Mouse (Mus musculus): Measurements from ENCODE around the gene Fam133b. TPM values are rescaled to one million over a fixed set of nuclear protein-coding genes. Genes with fewer than 3 reads are reported as not detected.
"Not testable (repeated sequence)": the region's sequence is repeated elsewhere in the genome, so short reads cannot be mapped to it uniquely, and the experiment has no call there.

Fam133b gene
- polyA plus RNA-seq, 1 experiment from 2014 or later = 38.0 TPM

DNA sequence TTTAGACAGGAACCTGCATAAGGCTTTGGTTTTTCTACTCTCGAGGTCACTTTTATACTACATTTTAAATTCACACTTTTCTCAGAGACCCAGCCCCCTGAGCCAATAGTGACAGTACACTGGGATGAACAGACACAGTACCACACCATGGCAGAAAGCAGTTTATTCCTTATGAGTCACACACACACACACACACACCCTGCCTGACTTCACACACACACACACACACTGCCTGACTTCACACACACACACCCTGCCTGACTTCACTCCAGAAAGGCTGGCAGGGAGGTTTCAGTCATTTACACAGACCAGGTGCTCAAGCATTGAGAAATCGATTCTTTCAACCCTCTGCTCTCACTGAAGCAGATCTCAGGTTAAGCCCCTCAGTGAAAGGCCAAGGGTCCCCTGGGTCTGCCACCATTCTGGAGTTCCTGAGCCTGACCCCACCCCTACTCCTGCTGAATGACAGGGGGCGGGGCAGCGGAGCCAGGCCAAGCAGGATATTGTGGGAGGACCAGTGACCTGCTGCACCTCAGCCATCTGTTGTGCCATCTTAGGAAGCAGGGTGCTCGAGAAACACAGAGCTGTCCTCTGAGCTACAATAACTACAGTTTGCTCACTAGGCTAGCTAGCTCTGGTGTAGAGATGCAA is 16.5 kb upstream of the Fam133b start:
- H3K4me1 ChIP-seq = peaks cover 12% of the 10 kb centered on the region
- no peaks in the 10 kb centered on the region for H3K9me3 ChIP-seq
- H3K27me3 ChIP-seq (replicated peaks; ENCODE audit: low read depth, poor library complexity, severe bottlenecking) = no peaks in the 10 kb centered on the region
- H3K4me3 ChIP-seq = no peak overlapping the region
- H3K27ac ChIP-seq (replicated peaks) = peak overlapping the region; percentile 24; the same call in 1 of the 2 replicates
- DNase-seq (ENCODE audit: low spot score) = peak; percentile 71
- WGBS = 32% methylated on average over 5 of the region's 5 CpGs
- H3K36me3 ChIP-seq (replicated peaks) = peaks cover 4% of the 10 kb centered on the region; the same call in 1 of the 2 replicates

DNA sequence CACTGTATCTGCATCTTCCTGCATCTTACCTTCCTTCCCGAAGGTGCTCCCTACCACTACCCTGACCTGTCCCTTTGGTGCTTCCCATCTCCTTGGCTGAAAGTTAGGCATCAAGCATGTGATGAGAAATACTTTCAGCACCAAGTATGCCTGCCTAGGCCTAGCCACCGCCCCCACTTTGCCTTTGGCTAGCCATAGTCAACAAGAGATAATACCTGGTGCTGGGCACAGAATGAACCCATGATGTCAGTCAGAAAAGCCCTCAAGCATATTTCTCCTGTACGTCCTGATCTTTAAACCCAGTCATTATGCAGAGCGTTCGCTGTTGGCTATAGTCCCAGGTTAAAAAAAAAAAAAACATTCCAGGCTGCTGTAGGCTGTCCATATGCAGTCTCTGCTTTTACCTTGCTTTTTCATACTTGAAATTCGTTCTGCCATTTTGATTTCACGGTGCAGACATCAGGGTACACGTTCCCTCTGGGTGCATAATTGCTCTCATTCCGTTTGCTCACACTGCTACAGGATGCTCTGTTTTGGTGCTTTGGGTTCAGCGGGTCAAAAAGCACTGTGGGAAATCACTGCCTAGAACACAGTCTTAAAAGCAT is 13.9 kb upstream of the Fam133b start:
- no peak overlapping the region for H3K4me3 ChIP-seq
- WGBS = 77% methylated on average over 10 of the region's 10 CpGs
- no peak overlapping the region for H3K27ac ChIP-seq (replicated peaks)
- peaks cover 16% of the 10 kb centered on the region for H3K4me1 ChIP-seq
- no peaks in the 10 kb centered on the region for H3K36me3 ChIP-seq (replicated peaks)
- no peak for DNase-seq (ENCODE audit: low spot score)
- H3K27me3 ChIP-seq (replicated peaks; ENCODE audit: low read depth, poor library complexity, severe bottlenecking) = no peaks in the 10 kb centered on the region
- H3K9me3 ChIP-seq = no peaks in the 10 kb centered on the region

DNA sequence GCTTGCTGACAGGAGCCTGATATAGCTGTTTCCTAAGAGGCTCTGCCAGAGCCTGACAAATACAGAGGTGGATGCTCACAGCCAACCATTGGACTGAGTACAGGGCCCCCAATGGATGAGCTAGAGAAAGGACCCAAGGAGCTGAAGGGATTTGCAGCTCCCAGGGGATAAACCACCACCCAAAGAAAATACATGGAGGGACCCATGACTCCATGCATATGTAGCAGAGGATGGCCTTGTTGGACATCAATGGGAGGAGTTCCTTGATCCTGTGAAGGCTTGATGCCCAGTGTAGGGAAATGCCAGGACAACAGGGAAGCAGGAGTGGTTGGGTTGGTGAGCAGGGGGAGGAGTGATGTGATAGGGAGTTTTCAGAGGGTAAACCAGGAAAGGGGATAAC is 11.6 kb upstream of the Fam133b start:
- not testable (repeated sequence) for H3K27me3 ChIP-seq (replicated peaks; ENCODE audit: low read depth, poor library complexity, severe bottlenecking); DNase-seq (ENCODE audit: low spot score); H3K4me1 ChIP-seq; H3K36me3 ChIP-seq (replicated peaks); H3K4me3 ChIP-seq; H3K9me3 ChIP-seq; H3K27ac ChIP-seq (replicated peaks)

DNA sequence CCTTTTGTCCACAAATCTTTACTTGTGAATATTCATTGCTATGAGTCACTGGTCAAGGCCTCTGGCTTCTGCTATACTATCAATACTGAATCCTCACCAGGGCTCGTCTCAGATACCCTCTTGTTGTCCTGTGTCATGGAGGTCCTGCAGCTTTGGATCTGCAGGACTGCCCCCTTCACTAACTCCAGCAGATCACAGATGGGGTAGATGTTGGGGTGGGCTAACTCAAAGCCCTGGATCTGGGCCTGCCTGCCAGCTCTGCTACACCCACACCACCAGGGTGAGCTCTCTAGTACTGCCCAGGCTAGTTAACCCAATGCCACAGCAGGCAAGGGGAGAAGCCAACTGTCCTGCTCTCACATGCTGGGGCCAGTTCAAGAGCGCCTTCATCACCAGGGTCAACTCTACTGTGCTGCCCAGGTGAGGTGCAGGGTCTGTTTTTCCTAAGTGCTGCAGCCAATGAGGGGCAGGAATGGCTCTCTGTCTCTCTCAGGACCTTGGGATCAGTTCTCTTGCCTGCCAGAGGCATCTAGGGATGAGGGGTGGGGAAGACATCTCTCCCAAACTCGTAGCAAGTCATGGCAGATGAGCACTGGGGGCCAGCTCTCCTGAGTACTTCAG is 6.9 kb upstream of the Fam133b start:
- H3K27ac ChIP-seq (replicated peaks) = no peak overlapping the region
- no peaks in the 10 kb centered on the region for H3K36me3 ChIP-seq (replicated peaks)
- H3K4me1 ChIP-seq = 0 out of 2 replicates have a peak, but pooled peaks cover 4% of the 10 kb centered on the region
- H3K27me3 ChIP-seq (replicated peaks; ENCODE audit: low read depth, poor library complexity, severe bottlenecking) = no peaks in the 10 kb centered on the region
- no peaks in the 10 kb centered on the region for H3K9me3 ChIP-seq
- H3K4me3 ChIP-seq = no peak overlapping the region
- WGBS = 71% methylated on average over 3 of the region's 3 CpGs
- DNase-seq (ENCODE audit: low spot score) = no peak

DNA sequence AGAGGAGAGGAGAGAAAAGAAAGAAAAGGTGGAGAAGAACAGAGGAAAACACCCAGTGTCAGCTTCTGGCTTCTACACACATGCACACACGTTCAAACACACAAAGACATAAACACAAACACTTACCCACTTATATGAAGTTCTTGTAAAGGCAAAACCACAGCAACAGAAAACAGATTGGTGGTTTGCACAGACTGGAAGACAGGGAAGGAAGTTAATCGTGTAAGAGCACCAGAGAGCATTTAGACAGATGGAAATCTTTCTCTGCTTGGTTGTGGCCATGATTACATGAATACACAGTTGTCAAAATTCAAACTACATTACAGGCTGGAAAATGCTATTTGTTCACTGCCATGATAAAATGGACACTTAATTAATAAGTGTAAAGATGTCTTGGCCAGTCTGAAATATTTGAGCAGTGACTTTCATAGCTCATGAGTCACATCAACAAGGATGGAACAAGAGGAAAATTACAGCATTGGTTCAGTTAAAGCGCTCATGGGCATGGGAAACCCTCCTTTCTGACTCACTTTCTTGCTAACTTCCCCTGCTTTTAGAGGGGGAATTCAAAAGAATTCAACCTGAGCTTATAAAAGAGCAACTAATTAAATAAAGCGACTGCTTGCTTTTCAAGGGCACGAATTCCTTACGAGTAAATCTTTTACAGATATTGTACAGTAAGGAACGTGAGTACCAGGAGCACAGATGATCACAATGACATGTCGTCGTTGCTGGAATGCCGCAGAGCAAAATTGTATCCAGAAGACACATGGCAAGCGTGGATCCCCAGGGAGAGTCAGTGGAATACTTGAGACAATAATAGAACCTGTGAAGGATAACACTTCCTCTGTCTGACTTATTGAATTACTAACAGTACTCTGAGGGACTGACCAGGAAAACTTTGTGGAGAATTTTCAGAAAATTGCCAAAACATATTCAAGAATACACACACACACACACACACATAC is 4.8 kb upstream of the Fam133b start:
- H3K9me3 ChIP-seq = no peaks in the 10 kb centered on the region
- H3K36me3 ChIP-seq (replicated peaks) = no peaks in the 10 kb centered on the region
- WGBS = 63% methylated on average over 11 of the region's 11 CpGs
- no peak overlapping the region for H3K4me3 ChIP-seq
- H3K27me3 ChIP-seq (replicated peaks; ENCODE audit: low read depth, poor library complexity, severe bottlenecking) = no peaks in the 10 kb centered on the region
- DNase-seq (ENCODE audit: low spot score) = no peak
- H3K4me1 ChIP-seq = 0 out of 2 replicates have a peak, but pooled peaks cover 4% of the 10 kb centered on the region
- no peak overlapping the region for H3K27ac ChIP-seq (replicated peaks)

DNA sequence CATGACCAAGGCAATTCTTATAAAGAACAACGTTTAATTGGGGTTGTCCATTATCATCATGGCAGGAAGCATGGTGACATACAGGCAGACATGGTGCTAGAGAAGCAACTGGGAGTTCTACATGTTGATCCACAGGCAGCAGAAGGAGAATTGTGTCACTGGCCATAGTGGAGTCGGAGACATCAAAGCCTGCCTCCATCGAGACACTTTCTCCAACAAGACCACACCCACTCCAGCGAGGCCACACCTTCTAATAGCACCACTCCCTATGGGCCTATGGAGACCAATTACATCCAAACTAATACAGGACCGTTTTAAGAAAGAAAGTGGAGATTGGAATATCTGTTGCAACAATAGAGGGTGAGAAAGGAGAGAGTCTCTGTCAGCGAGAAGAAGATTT is 1.8 kb upstream of the Fam133b start:
- no peaks in the 10 kb centered on the region for H3K27me3 ChIP-seq (replicated peaks; ENCODE audit: low read depth, poor library complexity, severe bottlenecking)
- peaks cover 13% of the 10 kb centered on the region for H3K36me3 ChIP-seq (replicated peaks)
- WGBS = 79% methylated on average over 6 of the region's 6 CpGs
- no peak for DNase-seq (ENCODE audit: low spot score)
- no peaks in the 10 kb centered on the region for H3K9me3 ChIP-seq
- no peak overlapping the region for H3K27ac ChIP-seq (replicated peaks)
- H3K4me1 ChIP-seq = peaks cover 12% of the 10 kb centered on the region
- H3K4me3 ChIP-seq = no peak overlapping the region

DNA sequence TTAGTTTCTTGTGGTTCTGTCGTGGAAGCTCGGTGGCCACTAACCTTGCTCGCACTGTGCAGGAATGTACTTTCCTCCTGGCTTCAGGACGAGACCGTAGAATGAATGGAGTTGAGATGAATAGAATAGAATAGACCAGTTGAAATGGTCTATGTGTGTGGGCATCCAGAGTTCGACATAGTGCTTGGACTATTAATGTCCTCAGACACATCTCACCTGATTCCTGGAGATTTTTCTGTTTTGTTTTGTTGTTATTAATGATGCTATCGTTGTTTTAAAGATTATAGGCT is 792 bp downstream of the Fam133b start:
- no peak for DNase-seq (ENCODE audit: low spot score)
- H3K36me3 ChIP-seq (replicated peaks) = peaks cover 35% of the 10 kb centered on the region
- peak overlapping the region; percentile 94 for H3K4me3 ChIP-seq
- peaks cover 12% of the 10 kb centered on the region for H3K4me1 ChIP-seq
- H3K27ac ChIP-seq (replicated peaks) = peak overlapping the region; percentile 97
- H3K27me3 ChIP-seq (replicated peaks; ENCODE audit: low read depth, poor library complexity, severe bottlenecking) = no peaks in the 10 kb centered on the region
- H3K9me3 ChIP-seq = 0 out of 2 replicates have a peak, but pooled peaks cover 2% of the 10 kb centered on the region
- 10% methylated on average over 7 of the region's 7 CpGs for WGBS

DNA sequence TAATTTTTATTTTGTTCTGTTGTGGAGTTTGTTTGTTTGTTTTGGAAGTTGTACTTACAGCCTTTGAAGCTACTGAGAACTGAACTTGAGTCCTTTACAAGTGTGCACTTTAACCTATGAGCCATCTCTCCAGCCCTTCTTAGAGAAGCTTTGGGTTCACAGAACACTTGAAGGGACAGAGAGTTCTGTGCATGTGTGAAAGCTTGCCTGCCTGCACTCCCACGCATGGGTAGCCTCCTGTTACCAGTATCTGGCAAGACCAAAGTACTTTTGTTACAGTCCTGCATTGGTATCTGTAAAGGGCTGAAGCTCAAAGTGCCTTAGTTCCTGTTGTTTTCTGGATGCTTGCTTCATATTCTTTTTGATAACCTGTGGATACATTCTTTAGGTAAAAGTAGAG is 2.6 kb downstream of the Fam133b start:
- Histone ChIP-seq H3K4me1 (peaks cover 12% of the 10 kb centered on the region), H3K36me3 (replicated peaks) (peaks cover 37% of the 10 kb centered on the region), H3K27ac (replicated peaks) (no peak overlapping the region), H3K27me3 (replicated peaks; ENCODE audit: low read depth, poor library complexity, severe bottlenecking) (no peaks in the 10 kb centered on the region), H3K9me3 (0 out of 2 replicates have a peak, but pooled peaks cover 2% of the 10 kb centered on the region), H3K4me3 (no peak overlapping the region)
- no peak for DNase-seq (ENCODE audit: low spot score)
- 88% methylated on average over 1 of the region's 1 CpGs for WGBS

DNA sequence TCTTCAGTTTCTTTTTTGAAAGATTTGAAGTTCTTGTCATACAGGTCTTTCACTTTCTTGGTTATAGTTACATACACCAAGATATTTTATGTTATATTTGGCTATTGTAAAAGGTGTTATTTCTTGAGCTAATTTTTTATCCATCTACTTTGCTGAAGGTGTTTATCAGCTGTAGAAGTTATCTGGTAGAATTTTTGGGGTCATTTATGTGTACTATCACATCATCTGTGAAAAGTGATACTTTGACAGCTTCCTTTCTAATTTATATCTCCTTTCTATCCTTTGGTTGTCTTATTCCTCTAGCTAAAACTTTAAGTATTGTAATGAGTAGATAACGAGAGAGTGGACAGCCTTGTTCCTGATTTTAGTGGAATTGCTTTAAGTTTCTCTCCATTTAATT is 7.8 kb downstream of the Fam133b start:
- Histone ChIP-seq H3K4me1 (no peaks in the 10 kb centered on the region), H3K27ac (replicated peaks) (no peak overlapping the region), H3K27me3 (replicated peaks; ENCODE audit: low read depth, poor library complexity, severe bottlenecking) (no peaks in the 10 kb centered on the region), H3K4me3 (no peak overlapping the region), H3K36me3 (replicated peaks) (peaks cover 51% of the 10 kb centered on the region), H3K9me3 (0 out of 2 replicates have a peak, but pooled peaks cover 2% of the 10 kb centered on the region)
- 96% methylated on average over 1 of the region's 1 CpGs for WGBS
- no peak for DNase-seq (ENCODE audit: low spot score)

DNA sequence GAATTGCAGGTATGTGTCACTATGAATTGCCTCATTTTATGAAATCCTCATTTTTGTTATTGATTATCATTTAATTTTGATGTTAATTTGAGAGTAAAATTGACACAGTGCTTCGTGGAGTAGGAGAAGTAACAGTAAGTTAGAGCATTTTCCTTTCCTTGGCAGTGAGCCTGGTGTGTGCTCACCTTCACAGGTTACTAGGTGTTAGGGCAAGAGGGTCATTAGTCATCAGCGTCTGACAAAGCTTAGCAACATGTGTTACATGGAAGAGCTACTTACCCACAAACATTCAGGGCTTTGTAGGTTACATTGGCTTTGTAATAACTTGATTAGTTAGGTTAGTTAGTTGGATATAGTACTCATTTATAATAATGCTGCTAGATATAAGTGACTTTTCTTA is 10.6 kb downstream of the Fam133b start:
- no peaks in the 10 kb centered on the region for H3K27me3 ChIP-seq (replicated peaks; ENCODE audit: low read depth, poor library complexity, severe bottlenecking)
- no peak for DNase-seq (ENCODE audit: low spot score)
- no peaks in the 10 kb centered on the region for H3K4me1 ChIP-seq
- H3K4me3 ChIP-seq = no peak overlapping the region
- no peak overlapping the region for H3K27ac ChIP-seq (replicated peaks)
- H3K9me3 ChIP-seq = no peaks in the 10 kb centered on the region
- 88% methylated on average over 2 of the region's 2 CpGs for WGBS
- peaks cover 53% of the 10 kb centered on the region for H3K36me3 ChIP-seq (replicated peaks)

DNA sequence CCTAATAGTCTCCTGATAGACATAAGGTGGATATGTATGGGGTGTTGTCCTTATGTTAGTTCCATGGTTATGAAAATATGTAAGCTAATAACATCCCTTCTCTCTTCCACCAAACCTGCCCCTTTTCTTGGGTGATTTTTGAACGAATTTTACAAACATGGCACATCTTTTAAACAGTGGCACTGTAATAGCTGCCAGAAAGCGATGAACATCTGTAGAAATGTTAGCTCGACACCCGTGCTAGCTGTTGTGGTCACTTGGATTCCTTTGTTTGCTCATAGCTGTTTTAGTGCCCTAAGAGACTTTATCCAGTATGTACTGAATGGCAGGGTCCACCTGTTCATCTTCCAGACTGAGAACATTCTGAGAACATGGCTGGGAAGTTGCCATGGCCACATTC is 27.6 kb downstream of the Fam133b start, which contains the start of gene 1700109H08Rik:
TSS of gene 1700109H08Rik (plus strand) at position 301 of the 400 bp plus-strand sequence.
- Histone ChIP-seq H3K4me1 (no peaks in the 10 kb centered on the region), H3K36me3 (replicated peaks) (peaks cover 100% of the 10 kb centered on the region), H3K27me3 (replicated peaks; ENCODE audit: low read depth, poor library complexity, severe bottlenecking) (no peaks in the 10 kb centered on the region), H3K4me3 (no peak within 1 kb of the TSS), H3K27ac (replicated peaks) (no peak within 1 kb of the TSS), H3K9me3 (peaks cover 6% of the 10 kb centered on the region; the same call in 1 of the 2 replicates)
- no peak for DNase-seq (ENCODE audit: low spot score)
- 95% methylated on average over 4 of the region's 4 CpGs for WGBS

DNA sequence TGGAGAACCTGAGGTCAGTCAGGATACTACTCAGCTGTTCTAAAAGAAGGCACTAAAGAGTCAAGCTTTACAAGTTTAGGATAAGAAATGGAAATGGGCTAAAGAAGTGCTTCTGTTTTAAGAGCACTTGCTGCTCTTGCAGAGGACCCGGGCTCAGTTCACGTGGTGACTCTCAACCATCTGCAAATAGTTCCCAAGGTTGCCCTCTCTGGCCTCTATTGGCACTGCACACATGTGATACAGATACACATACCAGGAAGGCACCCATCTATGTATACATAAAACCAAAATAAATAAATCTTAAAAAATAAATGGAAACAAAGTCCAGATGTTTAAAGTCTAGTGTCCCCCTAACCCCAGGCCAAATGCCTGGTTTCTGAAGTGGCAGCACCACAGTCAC is 31.2 kb downstream of the Fam133b start:
- WGBS = 93% methylated on average over 2 of the region's 2 CpGs
- Histone ChIP-seq H3K36me3 (replicated peaks) (peaks cover 100% of the 10 kb centered on the region), H3K27me3 (replicated peaks; ENCODE audit: low read depth, poor library complexity, severe bottlenecking) (no peaks in the 10 kb centered on the region), H3K27ac (replicated peaks) (no peak overlapping the region), H3K9me3 (peaks cover 6% of the 10 kb centered on the region; the same call in 1 of the 2 replicates), H3K4me3 (no peak overlapping the region), H3K4me1 (no peaks in the 10 kb centered on the region)
- no peak for DNase-seq (ENCODE audit: low spot score)

Data from embryonic facial prominence, embryonic 10.5 days (tissue).